Mouse (Mus musculus) ovary, postnatal 14 days (tissue): Measurements from ENCODE around the gene Zscan4d.
"Not testable (repeated sequence)": the region's sequence is repeated elsewhere in the genome, so short reads cannot be mapped to it uniquely, and the experiment has no call there.

Experiments
- DNase-seq: peaks from one replicate; pipeline ENCODE4 v3.0.0; 2022; ENCODE audit warnings: low spot score

The Zscan4d gene

GRCm38 (mm10) chr7:11166059-11166458 is at the start of gene Zscan4d:
Gene Zscan4d (minus strand): TSS chr7:11166159.
- DNase-seq: not testable (repeated sequence)

- peak; percentile 6 for DNase-seq
Measured at GRCm38 (mm10) chr7:11158036-11158435, 7.9 kb downstream of the Zscan4d start.
